Mouse (Mus musculus): ENCODE data around the gene Coa5. TPM values are rescaled to one million over a fixed set of nuclear protein-coding genes. Genes with fewer than 3 reads are reported as not detected.
A peak's percentile ranks its signal among the peaks of the same experiment; 100 is the strongest.

Gene Coa5
- polyA plus RNA-seq, 1 experiment from 2014 or later, result 60.1 TPM

DNA sequence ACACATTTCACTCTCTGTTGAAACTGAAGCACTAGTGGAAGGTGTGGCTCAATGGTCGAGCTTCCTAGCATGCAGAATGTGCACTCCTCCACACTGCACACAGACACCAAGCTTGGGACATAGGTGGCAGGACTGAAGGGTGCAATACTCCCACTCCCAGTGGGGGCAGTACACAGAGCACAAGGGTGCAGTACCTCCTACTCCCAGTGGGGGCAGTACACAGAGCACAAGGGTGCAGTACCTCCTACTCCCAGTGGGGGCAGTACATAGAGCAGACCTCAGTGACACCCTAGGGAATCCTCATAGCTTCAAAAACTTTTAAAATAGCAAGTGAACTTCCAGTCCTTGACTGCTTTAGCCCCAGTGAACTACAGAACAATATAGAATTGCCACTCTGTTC is 10.5 kb downstream of the Coa5 start:
- no peak overlapping the region for H3K9ac ChIP-seq
- no peak overlapping the region for H3K4me3 ChIP-seq
- H3K36me3 ChIP-seq, result peaks cover 39% of the 10 kb centered on the region
- no peaks in the 10 kb centered on the region for H3K9me3 ChIP-seq
- no peaks in the 10 kb centered on the region for H3K4me1 ChIP-seq (replicated peaks)
- H3K27me3 ChIP-seq, result no peaks in the 10 kb centered on the region
- no peak overlapping the region for H3K4me2 ChIP-seq
- no peak overlapping the region for H3K27ac ChIP-seq (replicated peaks)
- ATAC-seq (ENCODE audit: low FRiP score, low read depth), result no peak
- 100% methylated on average over 1 of the region's 1 CpGs for WGBS

GRCm38 (mm10) chr1:37415394-37415793 is 14.5 kb downstream of the Coa5 start:
- H3K4me2 ChIP-seq, result no peak overlapping the region
- H3K9me3 ChIP-seq, result no peaks in the 10 kb centered on the region
- H3K36me3 ChIP-seq, result peaks cover 20% of the 10 kb centered on the region
- H3K4me1 ChIP-seq (replicated peaks), result no peaks in the 10 kb centered on the region
- H3K9ac ChIP-seq, result no peak overlapping the region
- no peaks in the 10 kb centered on the region for H3K27me3 ChIP-seq
- H3K27ac ChIP-seq (replicated peaks), result no peak overlapping the region
- H3K4me3 ChIP-seq, result no peak overlapping the region
- WGBS, result 98% methylated on average over 1 of the region's 1 CpGs
- no peak for ATAC-seq (ENCODE audit: low FRiP score, low read depth)

GRCm38 (mm10) chr1:37409647-37410046 is 20.3 kb downstream of the Coa5 start:
- no peaks in the 10 kb centered on the region for H3K27me3 ChIP-seq
- no peak for ATAC-seq (ENCODE audit: low FRiP score, low read depth)
- no peak overlapping the region for H3K27ac ChIP-seq (replicated peaks)
- no peaks in the 10 kb centered on the region for H3K9me3 ChIP-seq
- no peaks in the 10 kb centered on the region for H3K4me1 ChIP-seq (replicated peaks)
- no peak overlapping the region for H3K4me3 ChIP-seq
- no peak overlapping the region for H3K9ac ChIP-seq
- H3K36me3 ChIP-seq, result 0 out of 2 replicates have a peak, but pooled peaks cover 13% of the 10 kb centered on the region
- H3K4me2 ChIP-seq, result no peak overlapping the region

DNA sequence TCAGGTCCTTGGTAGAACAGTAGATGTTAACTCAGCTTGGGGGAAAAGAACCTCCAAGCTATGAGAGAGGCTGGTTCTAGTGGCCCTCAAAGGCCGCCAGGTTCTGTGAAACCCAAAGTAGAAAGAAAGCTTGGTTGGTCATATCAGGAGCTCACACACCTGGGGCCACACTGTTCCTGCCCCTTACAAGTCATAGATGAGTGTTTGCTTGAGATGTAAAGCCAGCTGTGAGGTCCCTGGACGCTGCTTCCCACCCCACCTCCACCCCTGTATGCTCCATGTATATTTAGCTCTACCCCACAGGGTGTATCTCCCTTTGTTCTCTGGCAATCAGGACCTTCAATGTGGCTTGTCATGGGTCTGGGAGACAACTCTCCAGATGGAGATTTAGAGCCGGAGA is 21.2 kb downstream of the Coa5 start:
- 82% methylated on average over 3 of the region's 3 CpGs for WGBS
- H3K27me3 ChIP-seq, result no peaks in the 10 kb centered on the region
- H3K4me3 ChIP-seq, result no peak overlapping the region

DNA sequence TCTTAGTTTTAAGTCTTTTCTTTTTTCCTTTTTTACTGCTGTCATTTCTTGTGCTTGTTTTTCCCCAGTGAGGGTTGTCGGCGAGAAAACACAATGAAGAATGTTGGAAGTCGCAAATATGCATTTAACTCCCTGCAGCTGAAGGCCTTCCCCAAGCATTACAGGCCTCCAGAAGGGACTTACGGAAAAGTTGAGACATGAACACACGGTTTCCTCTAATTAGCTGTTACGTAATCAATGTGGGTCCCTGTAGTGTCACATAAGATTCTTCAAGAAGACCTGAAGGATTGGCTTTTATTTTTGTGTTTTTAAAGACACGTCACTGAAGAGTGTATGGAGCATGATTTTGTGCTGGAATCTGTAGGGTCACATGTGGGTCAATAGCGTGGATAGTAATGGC is 21.8 kb downstream of the Coa5 start:
- no peaks in the 10 kb centered on the region for H3K27me3 ChIP-seq
- no peak overlapping the region for H3K9ac ChIP-seq
- H3K4me1 ChIP-seq (replicated peaks), result no peaks in the 10 kb centered on the region
- no peak overlapping the region for H3K4me3 ChIP-seq
- ATAC-seq (ENCODE audit: low FRiP score, low read depth), result no peak
- no peaks in the 10 kb centered on the region for H3K9me3 ChIP-seq
- WGBS, result 87% methylated on average over 8 of the region's 8 CpGs
- H3K4me2 ChIP-seq, result no peak overlapping the region
- H3K36me3 ChIP-seq, result 0 out of 2 replicates have a peak, but pooled peaks cover 16% of the 10 kb centered on the region
- no peak overlapping the region for H3K27ac ChIP-seq (replicated peaks)

More for the DNA sequence above, 21.2 kb downstream of the Coa5 start:
- H3K36me3 ChIP-seq, result 0 out of 2 replicates have a peak, but pooled peaks cover 14% of the 10 kb centered on the region
- no peak overlapping the region for H3K9ac ChIP-seq
- no peaks in the 10 kb centered on the region for H3K9me3 ChIP-seq
- no peaks in the 10 kb centered on the region for H3K4me1 ChIP-seq (replicated peaks)
- no peak overlapping the region for H3K4me2 ChIP-seq
- ATAC-seq (ENCODE audit: low FRiP score, low read depth), result no peak
- H3K27ac ChIP-seq (replicated peaks), result no peak overlapping the region

- WGBS, result 77% methylated on average over 8 of the region's 8 CpGs
- H3K36me3 ChIP-seq, result peaks cover 24% of the 10 kb centered on the region; the same call in 1 of the 2 replicates
- ATAC-seq (ENCODE audit: low FRiP score, low read depth), result no peak
- no peaks in the 10 kb centered on the region for H3K27me3 ChIP-seq
- H3K4me2 ChIP-seq, result no peak overlapping the region
- H3K27ac ChIP-seq (replicated peaks), result no peak overlapping the region
- H3K9me3 ChIP-seq, result no peaks in the 10 kb centered on the region
- H3K4me3 ChIP-seq, result no peak overlapping the region
- no peaks in the 10 kb centered on the region for H3K4me1 ChIP-seq (replicated peaks)
- no peak overlapping the region for H3K9ac ChIP-seq
Observed at GRCm38 (mm10) chr1:37407228-37407627, 22.7 kb downstream of the Coa5 start.

GRCm38 (mm10) chr1:37405137-37405536 is 24.8 kb downstream of the Coa5 start:
- peaks cover 25% of the 10 kb centered on the region; the same call in 1 of the 2 replicates for H3K36me3 ChIP-seq
- no peak overlapping the region for H3K27ac ChIP-seq (replicated peaks)
- H3K4me3 ChIP-seq, result no peak overlapping the region
- H3K4me2 ChIP-seq, result no peak overlapping the region
- no peaks in the 10 kb centered on the region for H3K9me3 ChIP-seq
- WGBS, result 58% methylated on average over 2 of the region's 2 CpGs
- no peaks in the 10 kb centered on the region for H3K27me3 ChIP-seq
- ATAC-seq (ENCODE audit: low FRiP score, low read depth), result peak; percentile 42; the same call in 1 of the 2 replicates
- no peak overlapping the region for H3K9ac ChIP-seq
- no peaks in the 10 kb centered on the region for H3K4me1 ChIP-seq (replicated peaks)

DNA sequence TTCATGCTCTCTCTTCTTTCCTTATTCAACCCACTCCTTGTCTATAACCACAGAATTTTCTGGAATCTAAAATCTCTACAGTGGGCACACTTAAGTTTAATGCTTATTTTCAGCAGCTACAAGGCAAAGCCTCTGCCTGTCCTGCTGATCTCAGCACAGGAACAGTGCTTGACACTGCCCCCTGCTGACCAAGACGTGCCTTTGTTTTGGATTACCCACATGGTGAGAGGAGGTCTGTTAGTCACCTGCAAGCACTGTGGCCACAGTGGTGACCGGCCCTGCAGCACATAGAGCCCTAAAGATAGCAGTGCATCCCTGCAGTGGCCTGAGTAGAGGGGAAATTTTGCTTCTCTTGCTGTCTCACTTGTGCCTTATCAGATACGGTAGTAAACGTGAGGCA is 28.2 kb downstream of the Coa5 start:
- Histone ChIP-seq H3K36me3 (peaks cover 34% of the 10 kb centered on the region), H3K9ac (no peak overlapping the region), H3K27me3 (no peaks in the 10 kb centered on the region), H3K27ac (replicated peaks) (no peak overlapping the region), H3K4me3 (no peak overlapping the region), H3K9me3 (no peaks in the 10 kb centered on the region), H3K4me1 (replicated peaks) (no peaks in the 10 kb centered on the region), H3K4me2 (no peak overlapping the region)
- WGBS, result 62% methylated on average over 4 of the region's 4 CpGs
- no peak for ATAC-seq (ENCODE audit: low FRiP score, low read depth)

GRCm38 (mm10) chr1:37399734-37400133 is 30.2 kb downstream of the Coa5 start:
- Histone ChIP-seq H3K36me3 (peaks cover 46% of the 10 kb centered on the region), H3K4me1 (replicated peaks) (no peaks in the 10 kb centered on the region), H3K9ac (no peak overlapping the region), H3K4me3 (no peak overlapping the region), H3K27ac (replicated peaks) (no peak overlapping the region), H3K4me2 (no peak overlapping the region), H3K9me3 (no peaks in the 10 kb centered on the region), H3K27me3 (no peaks in the 10 kb centered on the region)
- WGBS, result 74% methylated on average over 8 of the region's 8 CpGs
- ATAC-seq (ENCODE audit: low FRiP score, low read depth), result no peak

DNA sequence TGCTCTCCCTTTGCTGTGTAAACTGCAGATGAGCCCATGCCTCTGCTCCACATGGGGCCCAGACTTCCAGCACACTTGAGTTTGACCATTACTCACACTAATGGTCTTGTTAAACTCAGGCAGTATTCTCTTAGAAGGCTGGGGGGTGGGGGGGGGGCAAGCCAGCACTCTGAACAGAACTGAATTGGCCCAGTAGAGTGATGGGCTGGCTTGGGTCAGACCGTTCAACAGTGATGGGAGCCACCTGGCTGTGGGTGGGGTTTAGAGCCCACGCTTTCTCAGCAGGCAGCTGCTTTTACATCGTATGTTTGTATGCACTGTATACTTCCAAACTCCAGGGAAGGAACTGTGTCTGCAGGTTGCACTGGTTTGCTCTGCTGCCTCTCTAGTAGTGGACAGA is 30.9 kb downstream of the Coa5 start:
- Histone ChIP-seq H3K4me1 (replicated peaks) (no peaks in the 10 kb centered on the region), H3K9me3 (no peaks in the 10 kb centered on the region), H3K4me2 (no peak overlapping the region), H3K9ac (no peak overlapping the region), H3K4me3 (no peak overlapping the region), H3K36me3 (peaks cover 52% of the 10 kb centered on the region), H3K27me3 (no peaks in the 10 kb centered on the region), H3K27ac (replicated peaks) (no peak overlapping the region)
- ATAC-seq (ENCODE audit: low FRiP score, low read depth), result no peak
- WGBS, result 67% methylated on average over 3 of the region's 3 CpGs

DNA sequence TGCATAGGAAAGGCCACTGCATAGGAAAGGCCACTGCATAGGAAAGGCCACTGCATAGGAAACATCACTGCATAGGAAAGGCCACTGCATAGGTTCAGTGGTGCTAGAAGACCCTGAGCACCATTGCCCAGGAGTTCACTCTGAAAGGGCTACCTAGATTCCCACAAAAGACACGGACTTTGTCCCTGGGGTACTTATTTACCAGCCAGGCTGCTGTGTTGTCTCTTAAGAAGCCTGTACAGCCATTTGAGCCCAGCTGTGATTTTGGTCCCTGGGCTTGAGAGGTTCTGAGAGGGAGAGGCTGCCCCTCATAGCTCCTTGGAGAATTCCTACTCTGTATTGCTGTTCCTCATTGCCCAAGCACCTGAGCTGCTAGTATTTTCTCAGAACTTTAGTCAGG is 33.4 kb downstream of the Coa5 start:
- ATAC-seq (ENCODE audit: low FRiP score, low read depth), result no peak
- Histone ChIP-seq H3K9me3 (no peaks in the 10 kb centered on the region), H3K4me1 (replicated peaks) (no peaks in the 10 kb centered on the region), H3K36me3 (peaks cover 56% of the 10 kb centered on the region), H3K27me3 (no peaks in the 10 kb centered on the region), H3K27ac (replicated peaks) (no peak overlapping the region), H3K4me2 (no peak overlapping the region), H3K9ac (no peak overlapping the region), H3K4me3 (no peak overlapping the region)
- WGBS, result 74% methylated on average over 1 of the region's 1 CpGs

DNA sequence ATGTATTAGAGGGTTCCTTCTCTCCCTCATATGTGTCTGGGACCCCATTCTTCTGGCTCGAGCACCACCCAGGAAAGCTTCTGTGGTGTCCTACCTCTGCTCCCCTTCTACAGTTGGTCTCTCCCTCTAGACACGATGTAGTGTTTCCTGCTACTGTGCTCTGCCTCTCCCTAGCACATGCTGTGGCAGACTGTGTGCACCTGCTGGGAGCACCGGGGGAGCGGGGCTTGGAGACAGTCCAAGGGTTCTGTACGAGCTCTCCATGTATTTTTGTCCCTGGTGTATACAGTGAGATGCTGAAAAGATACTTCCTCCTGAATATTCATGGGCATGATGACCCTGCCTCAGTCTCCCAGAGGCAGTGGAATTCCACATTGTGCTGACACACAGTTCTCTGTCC is 36.7 kb downstream of the Coa5 start:
- H3K27ac ChIP-seq (replicated peaks), result no peak overlapping the region
- 69% methylated on average over 5 of the region's 5 CpGs for WGBS
- peaks cover 66% of the 10 kb centered on the region for H3K36me3 ChIP-seq
- H3K9me3 ChIP-seq, result no peaks in the 10 kb centered on the region
- no peaks in the 10 kb centered on the region for H3K27me3 ChIP-seq
- no peak overlapping the region for H3K9ac ChIP-seq
- ATAC-seq (ENCODE audit: low FRiP score, low read depth), result no peak
- H3K4me1 ChIP-seq (replicated peaks), result no peaks in the 10 kb centered on the region
- no peak overlapping the region for H3K4me2 ChIP-seq
- no peak overlapping the region for H3K4me3 ChIP-seq

DNA sequence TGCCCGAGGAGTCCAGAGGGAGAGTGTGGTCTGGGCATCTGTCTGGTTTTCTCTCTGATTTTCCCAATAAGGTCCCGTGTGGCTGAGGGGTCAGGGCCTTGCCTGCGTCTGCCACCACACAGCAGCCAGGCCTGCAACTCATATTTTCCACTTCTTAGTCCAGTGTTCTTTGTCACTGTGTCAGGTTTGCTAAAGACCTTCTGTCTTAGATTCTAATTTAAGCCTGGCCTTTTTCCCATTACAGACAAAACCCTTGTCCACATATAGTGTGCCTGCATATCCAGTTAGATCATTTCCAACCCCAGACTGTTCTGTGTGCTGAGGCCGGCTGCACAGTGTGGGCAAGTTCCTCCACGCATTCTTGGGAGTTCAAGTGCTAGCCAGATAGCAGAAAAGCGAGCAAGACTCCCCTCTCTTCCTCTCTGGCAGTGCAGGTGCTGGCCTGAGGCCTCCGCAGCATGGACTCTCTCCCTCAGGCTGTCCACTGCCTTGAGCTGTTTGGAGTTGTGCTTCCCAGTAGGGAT is 43.4 kb downstream of the Coa5 start:
- 84% methylated on average over 7 of the region's 7 CpGs for WGBS

More for the DNA sequence above, 43.4 kb downstream of the Coa5 start:
- H3K4me2 ChIP-seq, result no peak overlapping the region
- no peak overlapping the region for H3K4me3 ChIP-seq
- H3K27ac ChIP-seq (replicated peaks), result no peak overlapping the region
- H3K36me3 ChIP-seq, result peaks cover 28% of the 10 kb centered on the region
- no peaks in the 10 kb centered on the region for H3K4me1 ChIP-seq (replicated peaks)
- H3K9me3 ChIP-seq, result no peaks in the 10 kb centered on the region
- no peaks in the 10 kb centered on the region for H3K27me3 ChIP-seq
- no peak overlapping the region for H3K9ac ChIP-seq
- ATAC-seq (ENCODE audit: low FRiP score, low read depth), result no peak

All from hindbrain, embryonic 15.5 days (tissue).